Comparison of ENCODE assay signal across 9 mouse cellular contexts in the genomic region with DNA sequence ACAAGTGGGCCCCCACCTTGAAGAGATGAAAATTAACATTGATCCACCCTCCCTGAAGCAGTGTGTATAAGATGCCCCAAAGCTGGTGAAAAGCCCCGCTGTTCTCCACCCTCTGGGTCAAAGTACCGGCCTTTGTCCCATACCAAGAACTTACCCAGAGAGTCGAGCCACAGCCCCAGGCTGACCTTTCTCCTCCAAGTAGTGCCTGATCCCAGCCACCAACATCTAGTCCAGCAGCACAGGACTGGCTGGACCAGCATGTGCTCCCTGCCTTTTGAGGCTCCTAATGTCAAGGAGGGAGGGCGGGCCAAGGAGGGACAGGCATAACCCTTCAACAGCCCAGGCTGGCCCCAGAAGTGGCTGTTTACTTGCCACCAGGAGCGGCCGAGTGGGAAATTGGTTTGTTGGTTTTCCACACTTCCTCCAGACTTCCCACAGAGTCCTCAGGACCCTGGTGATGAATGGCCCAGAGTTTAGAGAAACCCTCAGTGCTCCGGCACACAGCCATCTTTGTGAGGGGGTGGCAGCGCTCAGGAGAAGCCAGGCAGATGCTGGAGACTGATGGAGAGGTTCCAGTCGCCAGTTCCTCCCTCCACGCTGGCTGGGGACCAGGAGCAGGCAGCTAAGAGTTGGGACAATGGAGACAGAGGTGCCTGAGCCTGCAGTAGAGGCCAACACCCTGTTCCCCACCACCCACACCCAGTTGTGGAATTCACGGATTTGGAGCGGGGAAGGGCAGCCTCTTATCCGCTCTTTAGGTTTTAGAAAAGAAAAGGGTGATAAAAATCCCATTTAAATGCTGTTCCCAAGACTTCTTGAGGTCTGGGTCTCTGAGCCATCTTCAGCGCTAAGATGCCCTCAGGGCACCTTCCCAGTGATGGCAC. TPM values are rescaled to one million over a fixed set of nuclear protein-coding genes. Genes with fewer than 3 reads are reported as not detected.
DNase-seq lines count a peak whose midpoint lies in the region; ATAC-seq and TF ChIP-seq lines count a peak whose summit lies in the region.
"Had no signal": no experiment of that assay in that cellular context is flagged by ENCODE, and none has a peak within 500 bp of the region (broad histone marks: within the 10 kb centered on the region; RNA-seq: fewer than 3 reads in every experiment).

No protein-coding gene starts in this region.

- no peak overlapping the region for H3K4me2 ChIP-seq in limb, embryonic 15.5 days

- H3K27me3 ChIP-seq in testis, adult 2 months (ENCODE audit: control insufficient read depth, insufficient read depth, low read length): peaks cover 4% of the 10 kb centered on the region
- no peaks in the 10 kb centered on the region for H3K27me3 ChIP-seq in limb, embryonic 15.5 days

- H3K4me3 ChIP-seq in gastrocnemius, adult 2 months: no peak overlapping the region
- H3K4me3 ChIP-seq in testis, adult 2 months (ENCODE audit: control insufficient read depth, low read depth, low read length): no peak overlapping the region
- no peak overlapping the region for H3K4me3 ChIP-seq in limb, embryonic 15.5 days

- WGBS in limb, embryonic 15.5 days: 62% methylated on average over 14 of the region's 14 CpGs

- intact Hi-C loops in gastrocnemius, adult 2 months (cut with DNase I): no loop called here

- no peak for DNase-seq in gastrocnemius, adult 2 months
- no peak for DNase-seq in gastrocnemius, adult 18-20 months (ENCODE audit: low spot score)
- no peak for DNase-seq in testis, postnatal 14 days (ENCODE audit: low spot score)
- DNase-seq in Muller cell, postnatal 12 days (ENCODE audit: inconsistent ontology term): no peak

- H3K36me3 ChIP-seq in testis, adult 2 months (ENCODE audit: control insufficient read depth, insufficient read depth, low read length): no peaks in the 10 kb centered on the region
- no peaks in the 10 kb centered on the region for H3K36me3 ChIP-seq in limb, embryonic 15.5 days

- H3K9ac ChIP-seq in limb, embryonic 15.5 days: no peak overlapping the region

- H3K4me1 ChIP-seq in testis, adult 2 months (ENCODE audit: control insufficient read depth, insufficient read depth, low read length): peaks cover 7% of the 10 kb centered on the region; the same call in 1 of the 2 replicates
- H3K4me1 ChIP-seq in limb, embryonic 15.5 days: peaks cover 75% of the 10 kb centered on the region

- TF ChIP-seq POLR2A in testis, adult 2 months (IDR thresholded peaks at IDR 0.05; ENCODE audit: control insufficient read depth, low read depth, low read length): no peak

- ATAC-seq in limb, embryonic 15.5 days (ENCODE audit: insufficient number of reproducible peaks, low FRiP score, low TSS enrichment, low read depth): no peak
- ATAC-seq in granulocyte monocyte progenitor cell, adult 5-6 weeks (replicated peaks; ENCODE audit: poor library complexity, severe bottlenecking): no peak
- ATAC-seq in inflammation-experienced regulatory T-cells, adult 6 months: no peak
- ATAC-seq: activated CD4-positive, CD25-positive, alpha-beta regulatory T cell, adult 4 months had no signal

- no peak for TF ChIP-seq CTCF in gastrocnemius, adult 2 months (IDR thresholded peaks at IDR 0.05)
- no peak for TF ChIP-seq CTCF in testis, adult 2 months (IDR thresholded peaks at IDR 0.05; ENCODE audit: control insufficient read depth, insufficient read depth, insufficient replicate concordance, low read depth, low read length)

- peak overlapping the region; percentile 20; the same call in 1 of the 2 replicates for H3K27ac ChIP-seq in gastrocnemius, adult 2 months
- peak overlapping the region; percentile 24; the same call in 1 of the 2 replicates for H3K27ac ChIP-seq in testis, adult 2 months (ENCODE audit: control insufficient read depth, insufficient read depth, low read depth, low read length)
- H3K27ac ChIP-seq in limb, embryonic 15.5 days: peak overlapping the region; percentile 63

- H3K9me3 ChIP-seq in limb, embryonic 15.5 days: no peaks in the 10 kb centered on the region

RNA-seq across cellular contexts. Expression of gene Chst3, which starts 3.7 kb away (rescaled TPM):
- under 1 TPM; 0.23 to 0.64 TPM for total RNA-seq in gastrocnemius, adult 2 months (2021)
- total RNA-seq in gastrocnemius, adult 18-20 months (2021): under 1 TPM; 0.27 to 0.40 TPM
- polyA plus RNA-seq in testis, adult 2 months (2012; rRNA removed): 0.34 and 0.52 TPM in 2 replicates
- 2.7 and 3.0 TPM in 2 replicates for polyA plus RNA-seq in limb, embryonic 15.5 days (2015; fragmentation: Nextera tagmentation; extraction: Ambion mirVana)
- not detected in 2 replicates for total RNA-seq in granulocyte monocyte progenitor cell, adult 5-6 weeks (2014; fragmentation: Nextera tagmentation)
- not detected in 2 replicates for total RNA-seq in granulocyte monocyte progenitor cell, adult 5-6 weeks (2017)
- polyA plus RNA-seq in inflammation-experienced regulatory T-cells, adult 6 months (2017; shearing (Covaris generic)): under 1 TPM in 2 of 3 experiments, not detected in 1; 0.36 to 0.40 TPM
